Mouse (Mus musculus) hindlimb bud, embryonic 11.5 days (tissue): Measurements from ENCODE around the gene Eaf2.

ENCODE experiments used
- DNase-seq: peaks from one replicate; pipeline ENCODE4 v3.0.0-alpha.2; 2012; ENCODE audit warnings: low read depth, low spot score; ENCODE audit errors: extremely low spot score

Gene Eaf2

GRCm38 (mm10) chr16:36771244-36771643, 103.6 kb downstream of the Eaf2 start:
- DNase-seq: no peak

DNA sequence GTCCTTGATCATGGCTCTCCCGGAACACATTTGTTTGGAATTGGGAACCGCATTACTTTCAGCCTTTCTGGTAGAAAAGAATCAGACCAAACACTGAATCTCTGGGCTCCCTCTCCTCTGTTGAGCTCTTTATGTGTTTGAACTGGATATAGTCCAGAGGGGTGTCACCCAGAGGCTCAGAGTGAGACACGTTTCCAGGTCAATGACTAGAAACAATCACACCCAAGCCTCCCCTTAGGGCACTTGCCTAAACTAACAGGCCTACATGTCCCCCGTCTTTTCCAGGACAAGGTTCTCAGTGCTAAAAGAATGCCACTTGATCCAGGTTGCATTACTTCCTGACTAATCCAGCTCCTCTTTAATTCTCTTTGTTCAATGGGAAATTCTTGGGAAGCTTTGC, 104.0 kb downstream of the Eaf2 start:
- DNase-seq: no peak

DNA sequence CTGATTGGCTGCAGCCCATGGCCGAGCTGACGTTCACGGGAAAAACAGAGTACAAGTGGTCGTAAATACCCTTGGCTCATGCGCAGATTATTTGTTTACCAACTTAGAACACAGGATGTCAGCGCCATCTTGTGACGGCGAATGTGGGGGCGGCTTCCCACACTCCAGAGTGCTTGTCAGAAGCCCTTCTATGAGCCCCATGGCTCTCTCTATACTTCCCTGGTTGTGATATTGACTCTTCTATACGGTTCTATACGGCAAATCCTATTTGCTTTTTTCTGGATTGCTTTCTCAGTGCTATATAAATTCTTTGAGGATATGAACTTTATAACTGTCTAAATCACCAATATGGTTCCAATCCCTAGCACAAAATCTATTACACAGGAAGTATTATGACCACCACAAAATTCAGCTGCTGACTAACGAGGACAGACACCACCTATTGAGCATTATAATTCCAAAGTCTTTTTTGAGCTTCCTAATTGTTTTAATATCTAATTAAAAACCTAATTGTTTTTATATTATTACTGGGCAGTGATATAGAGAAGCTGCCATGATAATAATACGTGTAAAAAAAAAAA, 104.5 kb downstream of the Eaf2 start:
- no peak for DNase-seq

- DNase-seq: no peak
These were observed 122.8 kb downstream of the Eaf2 start for GRCm38 (mm10) chr16:36751979-36752378.

DNA sequence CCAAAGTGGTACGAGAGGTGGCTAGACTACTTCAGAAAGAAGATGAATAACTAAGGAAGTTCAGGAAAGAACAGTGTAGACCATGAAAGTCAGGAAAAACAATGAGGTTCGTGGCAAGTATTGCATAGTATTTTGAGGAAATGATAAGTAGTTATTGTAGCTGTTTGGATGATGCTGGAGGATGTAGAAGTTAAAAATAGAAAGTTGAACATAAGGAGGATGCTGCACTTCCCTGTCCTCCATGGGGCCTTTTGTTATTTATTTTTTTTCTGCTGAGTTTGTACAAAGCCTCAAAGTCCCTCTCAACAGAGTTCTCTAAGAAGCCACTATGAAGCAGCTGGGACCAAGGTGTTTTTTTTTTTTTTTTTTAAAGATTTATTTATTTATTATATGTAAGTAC, 127.0 kb downstream of the Eaf2 start:
- no peak for DNase-seq

- no peak for DNase-seq
These were observed 127.7 kb downstream of the Eaf2 start for GRCm38 (mm10) chr16:36747068-36747467.

- no peak for DNase-seq
These were observed 131.2 kb downstream of the Eaf2 start for GRCm38 (mm10) chr16:36743580-36743979.
